10 mouse cellular contexts compared by ENCODE assay signal in genomic region chr5:120332030-120332429, GRCm38 (mm10).
DNase-seq lines count a peak whose midpoint lies in the region; ATAC-seq and TF ChIP-seq lines count a peak whose summit lies in the region.
"Had no signal": no experiment of that assay in that cellular context is flagged by ENCODE, and none has a peak within 500 bp of the region (broad histone marks: within the 10 kb centered on the region; RNA-seq: fewer than 3 reads in every experiment).

No protein-coding gene starts in this region.

- no peaks in the 10 kb centered on the region for H3K4me1 ChIP-seq in kidney, postnatal 0 days (replicated peaks; ENCODE audit: insufficient read depth, low read length)
- H3K4me1 ChIP-seq: heart, embryonic 13.5 days had no signal

- H3K27me3 ChIP-seq in kidney, postnatal 0 days (ENCODE audit: insufficient read depth, low read length) = no peaks in the 10 kb centered on the region

- H3K36me3 ChIP-seq in kidney, postnatal 0 days (ENCODE audit: insufficient read depth, low read length) = no peaks in the 10 kb centered on the region
- H3K36me3 ChIP-seq: heart, embryonic 13.5 days; neural tube, embryonic 15.5 days had no signal

- no peak overlapping the region for H3K9ac ChIP-seq in kidney, postnatal 0 days (ENCODE audit: low read depth, low read length)
- H3K9ac ChIP-seq: heart, embryonic 13.5 days; neural tube, embryonic 15.5 days had no signal

- no peaks in the 10 kb centered on the region for H3K9me3 ChIP-seq in kidney, postnatal 0 days (replicated peaks; ENCODE audit: low read length)
- H3K9me3 ChIP-seq: heart, embryonic 13.5 days; neural tube, embryonic 15.5 days had no signal

- no peak overlapping the region for H3K4me3 ChIP-seq in kidney, postnatal 0 days (replicated peaks; ENCODE audit: low read depth, low read length)
- H3K4me3 ChIP-seq: heart, embryonic 13.5 days; neural tube, embryonic 15.5 days had no signal

- ATAC-seq in kidney, postnatal 0 days (replicated peaks; ENCODE audit: low FRiP score, low read depth) = no peak; the same call in 1 of the 2 replicates
- no peak for ATAC-seq in monocyte, adult 5-6 weeks (replicated peaks; ENCODE audit: insufficient number of reproducible peaks, low FRiP score, low TSS enrichment, poor library complexity, severe bottlenecking)

- 43% methylated on average over 14 of the region's 14 CpGs for WGBS in kidney, postnatal 0 days

- peak; percentile 24 for DNase-seq in gastrocnemius, postnatal 10 days
- DNase-seq in gastrocnemius, adult 18-20 months (ENCODE audit: low spot score) = no peak
- DNase-seq in retina, postnatal 1 day = peak; percentile 62
- no peak for DNase-seq in retina, embryonic 14.5 days (ENCODE audit: low spot score)
- peak; percentile 20 for DNase-seq in kidney, postnatal 0 days (ENCODE audit: low spot score)
- DNase-seq in spleen, adult 12 weeks (ENCODE audit: low spot score) = no peak
- DNase-seq in lung, adult 18-20 months = no peak

- no peak overlapping the region for H3K4me2 ChIP-seq in kidney, postnatal 0 days (ENCODE audit: low read length)
- H3K4me2 ChIP-seq: heart, embryonic 13.5 days; neural tube, embryonic 15.5 days had no signal

- no peak for TF ChIP-seq CTCF in kidney, postnatal 0 days (IDR thresholded peaks at IDR 0.05; ENCODE audit: low read depth)

- H3K27ac ChIP-seq in kidney, postnatal 0 days = no peak overlapping the region
- H3K27ac ChIP-seq: heart, embryonic 13.5 days; neural tube, embryonic 15.5 days had no signal

Comparison
In these comparisons a context has a peak if more than half of its experiments do, and no peak if none do; other contexts are left out.
1. DNase-seq: peak in gastrocnemius, postnatal 10 days (single experiment), retina, postnatal 1 day (single experiment) and kidney, postnatal 0 days (single experiment); none in gastrocnemius, adult 18-20 months (single experiment), retina, embryonic 14.5 days (single experiment), spleen, adult 12 weeks (single experiment) and lung, adult 18-20 months (0 of 2).